Mouse (Mus musculus) neural tube, embryonic 14.5 days (tissue): ENCODE results near the gene Cnksr1. TPM values are rescaled to one million over a fixed set of nuclear protein-coding genes. Genes with fewer than 3 reads are reported as not detected.

ENCODE experiments used
- ATAC-seq: fragments of 200-750 bp; cut with Nextera tagmentation; 2 replicates; pipeline ENCODE4 v1.8.0; 2017; ENCODE audit warnings: low read depth, mild to moderate bottlenecking, moderate TSS enrichment, moderate library complexity
- H3K27ac ChIP-seq: fragments of 300-500 bp; sonication (generic); 2 replicates; pipeline ENCODE4 v1.5.1; 2014; ENCODE audit warnings: low read depth, mild to moderate bottlenecking, control low read depth, low read length, moderate library complexity, mixed read lengths
- H3K27me3 ChIP-seq: fragments of 300-500 bp; sonication (generic); 2 replicates; pipeline ENCODE4 v1.6.1; 2014; ENCODE audit warnings: low read length; ENCODE audit not compliant: control insufficient read depth, insufficient read depth
- H3K36me3 ChIP-seq: fragments of 300-500 bp; sonication (generic); 2 replicates; pipeline ENCODE4 v1.6.1; 2014; ENCODE audit warnings: low read length, mixed read lengths; ENCODE audit not compliant: control insufficient read depth, insufficient read depth
- H3K4me1 ChIP-seq: fragments of 300-500 bp; sonication (generic); 2 replicates; pipeline ENCODE4 v1.6.1; 2014; ENCODE audit warnings: low read length; ENCODE audit not compliant: control insufficient read depth, insufficient read depth
- H3K4me2 ChIP-seq: fragments of 300-500 bp; sonication (generic); 2 replicates; pipeline ENCODE4 v1.6.1; 2014; ENCODE audit warnings: mild to moderate bottlenecking, low read depth, low read length, control low read depth
- H3K4me3 ChIP-seq: fragments of 300-500 bp; sonication (generic); 2 replicates; pipeline ENCODE4 v1.5.1; 2014; ENCODE audit warnings: low read depth, low read length, control low read depth, mixed read lengths
- H3K9ac ChIP-seq: fragments of 300-500 bp; sonication (generic); replicated peaks from 2 replicates; pipeline ENCODE4 v1.6.1; 2014; ENCODE audit warnings: low read depth, mild to moderate bottlenecking, control low read depth, low read length, mixed read lengths
- H3K9me3 ChIP-seq: fragments of 300-500 bp; sonication (generic); 2 replicates; pipeline ENCODE4 v1.6.1; 2016; ENCODE audit warnings: low read length; ENCODE audit not compliant: control insufficient read depth
- WGBS: fragments of 180-500 bp; shearing (Covaris S2); extraction: QIAGEN DNeasy Blood & Tissue Kit; methylation state at CpG from one replicate; pipeline ENCODE4 v1.1.7; 2014; 5-methylcytosine and 5-hydroxymethylcytosine counted together
- polyA plus RNA-seq: library from polyadenylated mRNA; unstranded; fragments of >200 nt; fragmentation: Nextera tagmentation; extraction: Ambion mirVana; gene quantifications from 2 replicates; pipeline ENCODE4 v1.2.1, GENCODE M21; 2014

The Cnksr1 gene
- polyA plus RNA-seq, 1 experiment from 2014 or later, result 0.16 TPM

GRCm38 (mm10) chr4:134254835-134255234, 16.6 kb upstream of the Cnksr1 start:
- Histone ChIP-seq H3K27ac (no peak overlapping the region), H3K4me3 (no peak overlapping the region), H3K4me1 (peaks cover 16% of the 10 kb centered on the region; the same call in 1 of the 2 replicates), H3K27me3 (peaks cover 23% of the 10 kb centered on the region), H3K9me3 (no peaks in the 10 kb centered on the region), H3K9ac (no peak overlapping the region), H3K36me3 (no peaks in the 10 kb centered on the region), H3K4me2 (no peak overlapping the region)
- WGBS, result 16% methylated on average over 3 of the region's 3 CpGs
- no peak for ATAC-seq

DNA sequence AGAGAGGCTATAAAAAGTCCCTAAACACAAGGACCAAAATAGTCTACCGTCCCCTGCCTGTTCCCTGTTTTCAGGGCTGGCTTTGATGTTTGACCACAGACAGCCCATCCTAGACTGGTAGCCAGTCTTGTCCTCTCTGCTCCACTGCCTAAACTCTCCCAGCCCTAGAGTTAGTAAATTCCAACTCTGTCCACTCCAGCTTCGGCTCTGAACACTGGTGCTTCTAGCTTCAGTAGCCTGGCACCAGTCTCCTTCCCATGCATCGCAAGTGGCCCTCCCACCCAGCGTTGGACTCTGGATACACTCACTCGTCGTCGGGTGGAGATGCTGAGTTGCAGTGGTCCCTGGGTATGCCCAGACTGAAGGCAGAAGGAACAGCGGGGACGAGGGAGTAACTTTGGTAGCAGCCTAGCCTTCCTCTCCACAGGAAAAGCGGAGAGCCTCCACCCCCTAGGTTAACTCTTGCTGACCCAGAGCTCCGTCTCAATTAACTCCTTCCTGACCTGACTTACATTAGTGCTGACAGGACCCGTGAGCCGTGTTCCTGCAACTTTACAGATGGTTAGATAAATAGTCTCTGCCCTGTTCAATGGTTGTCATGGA, 15.6 kb upstream of the Cnksr1 start, which contains the start of gene Grrp1:
Gene Grrp1, minus strand, starts transcription at position 385 of the 603 bp plus-strand sequence.
- no peaks in the 10 kb centered on the region for H3K36me3 ChIP-seq
- H3K27ac ChIP-seq, result 0 out of 2 replicates have a peak within 1 kb of the TSS, but pooled peaks have one; percentile 16
- no peak within 1 kb of the TSS for H3K9ac ChIP-seq
- peak within 1 kb of the TSS; percentile 71 for H3K4me2 ChIP-seq
- peak within 1 kb of the TSS; percentile 17 for H3K4me3 ChIP-seq
- H3K9me3 ChIP-seq, result no peaks in the 10 kb centered on the region
- no peak for ATAC-seq
- peaks cover 23% of the 10 kb centered on the region for H3K27me3 ChIP-seq
- WGBS, result under 1% methylated on average over 13 of the region's 13 CpGs
- H3K4me1 ChIP-seq, result peaks cover 16% of the 10 kb centered on the region; the same call in 1 of the 2 replicates

DNA sequence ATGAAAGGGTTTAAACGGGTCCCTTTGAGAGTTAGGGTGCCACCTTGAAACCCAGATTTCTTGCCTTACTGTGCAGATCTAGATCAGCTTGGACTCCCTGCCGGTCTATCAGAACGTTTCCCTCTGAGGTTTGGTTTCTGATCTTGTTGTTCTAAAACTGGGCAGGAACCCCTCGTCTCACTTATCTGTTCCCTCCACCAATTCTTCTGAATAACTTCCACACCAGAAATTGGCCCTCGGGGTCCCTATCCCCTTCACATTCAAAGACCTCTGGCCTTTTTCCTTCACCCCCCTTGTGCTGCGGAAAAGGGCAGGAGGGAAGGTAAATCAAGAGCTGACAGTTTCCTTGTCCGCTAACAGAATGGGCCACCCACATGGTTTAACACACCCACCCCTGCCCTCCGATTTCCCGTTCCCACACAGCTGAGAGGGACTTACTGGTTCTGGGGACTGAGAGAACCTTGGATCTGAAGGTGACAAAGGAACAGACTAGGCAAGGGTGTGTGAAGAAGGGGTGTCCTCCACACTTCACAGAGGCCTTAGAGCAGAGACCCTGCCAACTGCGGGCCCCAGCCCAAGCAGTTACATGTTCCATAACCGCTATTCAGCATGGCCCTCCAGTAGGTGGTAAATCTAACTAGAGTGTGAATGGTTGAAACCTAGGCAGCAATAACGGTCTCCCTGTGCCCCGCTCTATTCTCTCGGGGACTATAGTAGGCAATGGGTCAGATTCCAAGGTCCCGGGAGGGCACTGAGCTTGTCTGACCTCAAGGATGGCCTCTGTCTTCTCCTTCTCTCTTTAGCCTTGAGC, 14.9 kb upstream of the Cnksr1 start:
- 2% methylated on average over 15 of the region's 15 CpGs for WGBS
- peak overlapping the region; percentile 17 for H3K4me3 ChIP-seq

GRCm38 (mm10) chr4:134252131-134252910, 14.1 kb upstream of the Cnksr1 start:
- no peaks in the 10 kb centered on the region for H3K36me3 ChIP-seq
- ATAC-seq, result no peak; the same call in 1 of the 2 replicates
- peak overlapping the region; percentile 64 for H3K9ac ChIP-seq
- peak overlapping the region; percentile 75; the same call in 1 of the 2 replicates for H3K27ac ChIP-seq
- peaks cover 16% of the 10 kb centered on the region; the same call in 1 of the 2 replicates for H3K4me1 ChIP-seq
- 3% methylated on average over 22 of the region's 22 CpGs for WGBS
- H3K4me3 ChIP-seq, result peak overlapping the region; percentile 51
- H3K27me3 ChIP-seq, result peaks cover 23% of the 10 kb centered on the region
- no peaks in the 10 kb centered on the region for H3K9me3 ChIP-seq
- peak overlapping the region; percentile 71 for H3K4me2 ChIP-seq

More for the DNA sequence above, 14.9 kb upstream of the Cnksr1 start:
- Histone ChIP-seq H3K9me3 (no peaks in the 10 kb centered on the region), H3K27me3 (peaks cover 23% of the 10 kb centered on the region), H3K9ac (no peak overlapping the region), H3K4me2 (peak overlapping the region; percentile 71), H3K27ac (peak overlapping the region; percentile 16; the same call in 1 of the 2 replicates), H3K36me3 (no peaks in the 10 kb centered on the region), H3K4me1 (peaks cover 16% of the 10 kb centered on the region; the same call in 1 of the 2 replicates)
- no peak for ATAC-seq

DNA sequence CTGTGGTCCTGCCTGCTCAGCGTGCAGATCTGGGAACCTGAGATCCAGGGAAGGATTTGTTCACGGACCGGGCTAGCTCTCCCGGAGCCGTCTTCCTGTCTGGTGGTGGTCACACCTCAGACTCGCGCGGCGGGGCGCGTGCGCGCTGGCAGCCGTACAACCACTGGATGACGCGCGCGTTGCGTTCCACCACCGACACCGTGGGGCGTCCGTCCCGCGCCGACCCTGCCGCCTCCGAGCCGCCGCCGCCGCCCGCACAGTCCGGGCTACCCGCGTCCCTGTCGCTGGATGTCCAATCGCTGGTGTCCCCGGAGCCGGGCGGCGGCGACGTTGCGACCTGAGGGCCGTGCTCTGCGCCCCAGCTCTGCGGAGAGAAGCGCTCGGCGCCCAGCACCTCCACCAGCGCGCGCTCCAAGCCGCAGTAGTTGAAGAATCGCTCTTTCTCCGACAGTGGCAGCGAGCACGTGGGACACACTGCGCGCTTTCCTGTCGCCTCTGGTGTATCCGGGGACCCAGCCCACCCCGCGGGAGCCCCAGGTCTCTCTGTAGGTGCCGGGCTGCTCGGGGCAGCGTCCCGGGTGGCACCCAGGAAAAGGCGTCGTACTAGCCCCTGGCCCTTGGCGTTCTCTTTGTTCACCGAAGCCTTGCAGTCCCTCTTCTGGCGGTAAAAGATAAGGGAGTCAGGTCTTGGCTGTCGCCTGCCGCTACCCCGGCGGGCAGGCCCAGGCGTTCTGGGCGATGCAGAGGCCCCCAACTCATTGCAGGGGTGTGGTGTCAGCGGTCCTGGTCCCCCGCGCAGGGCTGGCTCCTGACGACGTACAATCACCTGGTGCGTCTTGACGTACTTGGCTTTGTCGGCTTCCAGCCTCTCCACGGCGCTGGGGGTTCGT, 13.3 kb upstream of the Cnksr1 start:
- peak overlapping the region; percentile 51 for H3K4me3 ChIP-seq
- WGBS, result under 1% methylated on average over 90 of the region's 91 CpGs
- peaks cover 23% of the 10 kb centered on the region for H3K27me3 ChIP-seq
- peak; percentile 47 for ATAC-seq
- H3K4me2 ChIP-seq, result peak overlapping the region; percentile 71
- no peaks in the 10 kb centered on the region for H3K36me3 ChIP-seq
- H3K4me1 ChIP-seq, result peaks cover 13% of the 10 kb centered on the region; the same call in 1 of the 2 replicates
- H3K27ac ChIP-seq, result peak overlapping the region; percentile 75
- H3K9me3 ChIP-seq, result no peaks in the 10 kb centered on the region
- H3K9ac ChIP-seq, result peak overlapping the region; percentile 64

DNA sequence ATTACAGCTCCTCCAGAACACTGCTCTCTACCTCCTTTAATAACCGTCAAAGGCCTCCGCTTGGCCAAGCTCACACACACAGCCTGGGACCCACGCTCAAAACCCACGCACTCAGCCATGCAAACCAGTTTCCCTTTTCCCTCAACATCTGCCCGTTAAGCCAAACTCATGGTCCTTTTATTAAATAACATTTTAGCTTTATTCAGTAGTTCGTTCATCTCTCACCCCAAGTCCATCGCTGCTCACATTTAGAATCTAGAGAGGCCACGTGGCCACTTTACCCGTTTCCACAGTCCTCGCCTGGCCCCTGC, 12.7 kb upstream of the Cnksr1 start:
- WGBS, result 10% methylated on average over 10 of the region's 10 CpGs
- peaks cover 23% of the 10 kb centered on the region for H3K27me3 ChIP-seq

GRCm38 (mm10) chr4:134250116-134250929, 12.1 kb upstream of the Cnksr1 start:
- Histone ChIP-seq H3K4me3 (peak overlapping the region; percentile 51), H3K4me1 (peaks cover 15% of the 10 kb centered on the region; the same call in 1 of the 2 replicates)

More for the DNA sequence above, 12.7 kb upstream of the Cnksr1 start:
- H3K4me1 ChIP-seq, result peaks cover 15% of the 10 kb centered on the region; the same call in 1 of the 2 replicates
- no peak for ATAC-seq
- H3K4me2 ChIP-seq, result peak overlapping the region; percentile 71
- peak overlapping the region; percentile 51 for H3K4me3 ChIP-seq
- H3K9me3 ChIP-seq, result no peaks in the 10 kb centered on the region
- no peaks in the 10 kb centered on the region for H3K36me3 ChIP-seq
- peak overlapping the region; percentile 64 for H3K9ac ChIP-seq
- peak overlapping the region; percentile 75; the same call in 1 of the 2 replicates for H3K27ac ChIP-seq

More at GRCm38 (mm10) chr4:134250116-134250929, 12.1 kb upstream of the Cnksr1 start:
- Histone ChIP-seq H3K4me2 (peak overlapping the region; percentile 71), H3K27me3 (peaks cover 23% of the 10 kb centered on the region), H3K36me3 (no peaks in the 10 kb centered on the region), H3K9ac (peak overlapping the region; percentile 64; the same call in 1 of the 2 replicates), H3K27ac (no peak overlapping the region; the same call in 1 of the 2 replicates), H3K9me3 (no peaks in the 10 kb centered on the region)
- 6% methylated on average over 27 of the region's 27 CpGs for WGBS
- ATAC-seq, result no peak
